Mouse (Mus musculus): ENCODE data around the gene Dag1. TPM values are rescaled to one million over a fixed set of nuclear protein-coding genes. Genes with fewer than 3 reads are reported as not detected.
"Not testable (repeated sequence)": the region's sequence is repeated elsewhere in the genome, so short reads cannot be mapped to it uniquely, and the experiment has no call there.

The Dag1 gene
- total RNA-seq, 2 experiments from 2014 or later: 362 to 379 TPM

- DNase-seq: peak; percentile 29
- intact Hi-C loops (cut with DNase I): no loop called here
Observed at GRCm38 (mm10) chr9:108196920-108197677, 66.7 kb downstream of the Dag1 start.

DNA sequence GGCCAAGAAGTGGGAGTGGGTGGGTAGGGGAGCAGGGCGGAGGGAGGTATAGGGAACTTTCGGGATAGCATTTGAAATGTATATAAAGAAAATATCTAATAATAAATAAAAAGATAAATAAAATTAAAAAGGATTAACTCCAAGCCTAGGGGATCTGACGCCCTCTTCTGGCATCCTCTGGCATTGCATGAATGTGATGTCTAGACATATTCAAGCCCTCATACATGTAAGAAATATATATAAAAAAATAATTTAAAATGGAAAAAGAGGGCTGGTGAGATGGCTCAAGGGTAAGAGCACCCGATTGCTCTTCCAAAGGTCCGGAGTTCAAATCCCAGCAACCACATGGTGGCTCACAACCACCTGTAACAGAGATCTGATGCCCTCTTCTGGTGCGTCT lies 67.5 kb downstream of the Dag1 start:
- intact Hi-C loops (cut with DNase I); DNase-seq: not testable (repeated sequence)

DNA sequence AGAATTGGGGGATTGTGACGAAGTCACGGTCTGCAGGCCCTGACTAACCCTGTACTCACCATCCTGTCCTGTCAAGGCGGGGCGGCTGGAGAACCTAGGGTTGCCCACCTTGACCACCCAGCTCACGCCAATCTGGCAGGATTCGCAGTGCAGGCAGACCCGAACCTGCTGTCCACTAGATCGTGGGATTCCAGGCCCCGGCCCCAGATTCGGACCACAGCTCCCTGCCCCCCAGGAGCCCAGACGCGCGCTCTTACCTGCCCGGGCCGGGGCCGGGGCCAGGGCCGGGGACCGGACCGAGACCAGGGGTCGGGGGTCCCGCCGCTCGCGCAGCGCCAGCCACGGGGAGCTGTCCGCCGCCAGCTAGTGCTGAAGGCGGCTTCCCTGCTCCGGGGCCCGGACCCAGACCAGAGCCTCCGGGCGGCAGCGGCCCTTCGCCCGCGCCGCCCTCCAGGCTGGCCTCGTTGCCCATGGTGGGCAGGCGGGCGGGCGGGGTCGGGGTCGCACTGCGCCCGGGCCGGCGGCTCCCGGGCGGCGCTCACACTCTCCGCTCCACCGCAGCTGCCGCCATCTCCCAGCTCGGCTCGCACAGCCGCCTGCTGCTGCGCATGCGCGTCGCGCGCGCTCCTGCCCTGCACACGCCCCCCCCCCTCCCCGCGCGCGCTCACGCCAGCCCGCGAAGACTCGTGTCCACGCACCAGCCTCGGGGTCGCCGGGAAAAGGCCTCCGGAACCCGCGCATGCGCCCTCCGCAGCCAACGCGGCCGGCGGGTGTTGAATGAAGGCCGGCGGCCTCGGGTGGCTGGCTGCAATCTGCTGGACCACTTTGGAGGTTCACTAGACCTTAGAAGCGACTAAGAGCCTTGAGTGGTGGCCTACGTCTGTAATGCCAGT lies 73.7 kb downstream of the Dag1 start, which contains the start of gene Bsn:
TSS of gene Bsn (minus strand) at position 598 of the 893 bp plus-strand sequence.
- intact Hi-C loops (cut with DNase I): loop anchor here (10.0 kb wide), 1 partner anchor 265 kb away; the partner anchor contains the start of gene Actl11
- peak; percentile 73 to 80 for DNase-seq

DNA sequence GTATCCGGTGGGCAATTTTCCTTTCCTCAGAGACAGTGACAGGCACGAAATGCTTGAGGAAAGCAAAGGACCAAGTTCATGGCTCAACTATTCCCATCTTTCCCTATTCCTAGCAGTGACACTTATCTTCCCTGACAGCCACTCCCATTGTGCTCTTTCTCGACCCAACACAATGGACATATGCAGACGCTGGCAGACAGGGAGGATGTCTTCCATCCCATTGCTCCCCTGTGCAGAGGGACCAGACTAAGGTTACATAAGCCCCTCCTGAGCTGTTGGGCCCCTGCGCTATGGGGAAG lies 74.3 kb downstream of the Dag1 start:
- intact Hi-C loops (cut with DNase I): loop anchor here (10.0 kb wide), 1 partner anchor 265 kb away; the partner anchor contains the start of gene Actl11

GRCm38 (mm10) chr9:108189023-108189422 lies 74.7 kb downstream of the Dag1 start:
- DNase-seq: no peak
- intact Hi-C loops (cut with DNase I): loop anchor here (10.0 kb wide), 1 partner anchor 264 kb away; the partner anchor contains the start of gene Actl11

More for the DNA sequence above, 74.3 kb downstream of the Dag1 start:
- no peak for DNase-seq

GRCm38 (mm10) chr9:108188511-108188910 lies 75.2 kb downstream of the Dag1 start:
- intact Hi-C loops (cut with DNase I): loop anchor here (10.0 kb wide), 1 partner anchor 264 kb away; the partner anchor contains the start of gene Actl11
- DNase-seq: no peak

DNA sequence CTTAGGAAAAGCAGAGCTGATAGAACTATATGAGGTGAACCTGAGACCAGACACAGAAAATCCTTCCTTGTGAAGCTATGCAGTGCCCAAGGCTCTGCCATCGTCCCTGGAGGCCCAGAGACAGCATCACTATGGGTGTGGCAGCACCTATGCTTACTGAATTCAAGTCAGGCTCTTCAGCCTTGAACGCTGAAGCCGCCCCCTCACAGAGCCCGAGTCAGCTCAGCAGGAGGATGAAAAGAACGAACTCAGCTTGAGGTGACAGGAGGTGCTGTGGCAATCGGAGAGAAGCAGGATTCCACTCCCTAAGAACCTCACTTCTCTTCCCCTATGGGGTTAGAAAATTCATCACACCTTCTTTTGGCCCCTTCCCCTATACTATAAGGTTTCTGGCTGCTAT lies 76.1 kb downstream of the Dag1 start:
- no peak for DNase-seq
- intact Hi-C loops (cut with DNase I): loop anchor here (10.0 kb wide), 1 partner anchor 263 kb away; the partner anchor contains the start of gene Actl11

GRCm38 (mm10) chr9:108185786-108186185 lies 78.0 kb downstream of the Dag1 start:
- intact Hi-C loops (cut with DNase I): loop anchor here (10.0 kb wide), 1 partner anchor 261 kb away; the partner anchor contains the start of gene Actl11
- DNase-seq: no peak

- intact Hi-C loops (cut with DNase I): loop anchor here (10.0 kb wide), 1 partner anchor 259 kb away; the partner anchor contains the start of gene Actl11
- DNase-seq: no peak
Observed at GRCm38 (mm10) chr9:108183531-108183994, 80.2 kb downstream of the Dag1 start.

DNA sequence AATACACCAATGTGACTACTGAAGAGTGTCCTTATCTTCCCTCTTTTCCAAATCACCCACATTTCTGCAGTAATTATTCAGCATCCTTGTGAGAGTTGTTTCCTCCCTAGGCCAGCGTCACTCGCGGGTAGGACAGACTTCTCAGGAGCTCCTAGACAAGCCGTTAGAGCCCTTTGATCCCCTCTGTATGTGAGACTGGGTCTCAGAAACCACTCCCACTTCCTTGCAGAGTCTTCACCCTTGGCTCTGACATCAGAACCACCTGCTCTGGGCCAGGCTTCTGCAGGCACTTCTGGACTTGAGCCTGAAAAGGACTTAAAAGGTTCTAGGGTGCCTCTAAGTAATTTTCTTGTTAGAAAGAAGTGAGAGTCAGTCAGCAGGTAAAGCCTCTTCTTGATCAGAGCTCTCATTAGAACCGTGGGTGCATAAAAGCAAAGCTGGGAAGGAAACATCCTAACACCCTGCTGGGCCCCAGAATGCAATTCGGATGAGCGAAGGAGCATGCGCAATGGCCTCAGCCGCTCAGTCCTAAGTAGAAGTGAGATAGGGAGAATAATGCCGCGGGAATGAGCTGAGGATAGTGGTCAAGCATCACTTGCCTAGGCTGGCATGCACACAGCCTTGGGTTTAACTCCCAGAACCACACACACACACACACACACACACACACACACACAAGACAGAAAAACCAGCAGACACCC lies 80.8 kb downstream of the Dag1 start:
- intact Hi-C loops (cut with DNase I): loop anchor here (10.0 kb wide), 1 partner anchor 258 kb away; the partner anchor contains the start of gene Actl11
- no peak for DNase-seq

DNA sequence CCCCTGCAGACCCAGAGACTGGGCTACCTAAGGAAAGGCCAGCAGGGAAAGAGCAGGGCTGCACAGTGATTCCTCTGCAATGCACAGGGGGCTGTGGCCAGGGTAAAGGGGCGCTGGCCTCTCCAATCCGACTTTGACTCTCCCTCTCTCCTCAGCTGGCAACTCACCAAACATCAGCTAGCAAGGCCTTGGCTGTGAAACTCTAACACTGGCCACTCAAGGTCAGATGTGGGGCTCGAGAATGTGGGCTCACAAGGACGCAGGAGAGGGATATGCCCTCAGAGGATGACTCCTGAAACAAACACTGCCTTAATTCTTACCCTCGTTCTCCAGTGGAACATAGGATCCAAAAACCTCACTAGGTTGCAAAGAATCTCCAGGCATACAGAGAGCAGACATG lies 85.4 kb downstream of the Dag1 start:
- intact Hi-C loops (cut with DNase I): no loop called here

GRCm38 (mm10) chr9:108175116-108175838 lies 88.5 kb downstream of the Dag1 start:
- no peak for DNase-seq
- intact Hi-C loops (cut with DNase I): no loop called here

More for the DNA sequence above, 85.4 kb downstream of the Dag1 start:
- no peak for DNase-seq

DNA sequence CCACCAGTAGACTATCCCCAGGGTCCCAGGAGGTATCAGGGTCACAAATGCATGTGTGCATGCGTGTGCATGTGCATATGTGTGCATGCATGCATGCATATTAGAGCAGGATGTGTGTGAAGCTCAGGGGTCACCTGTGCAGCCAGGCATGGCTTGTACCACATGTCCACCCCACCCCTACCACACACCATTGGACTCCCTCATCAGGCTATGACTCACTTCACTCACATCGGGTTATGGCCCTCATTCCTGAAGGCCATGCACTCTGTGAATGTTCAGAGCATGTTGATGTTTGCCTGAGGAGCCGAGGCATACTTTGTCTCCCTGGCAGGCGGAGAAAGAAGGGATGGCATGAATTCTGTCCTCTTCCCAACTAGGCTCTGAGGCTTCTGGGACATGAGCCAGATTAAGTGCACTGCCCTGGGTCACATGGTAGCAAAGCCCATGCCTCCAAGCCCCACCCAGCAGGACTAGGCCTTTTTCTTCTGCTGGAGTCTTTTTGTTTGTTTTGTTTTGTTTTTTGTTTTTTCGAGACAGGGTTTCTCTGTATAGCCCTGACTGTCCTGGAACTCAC lies 90.9 kb downstream of the Dag1 start:
- DNase-seq: no peak
- intact Hi-C loops (cut with DNase I): no loop called here

DNA sequence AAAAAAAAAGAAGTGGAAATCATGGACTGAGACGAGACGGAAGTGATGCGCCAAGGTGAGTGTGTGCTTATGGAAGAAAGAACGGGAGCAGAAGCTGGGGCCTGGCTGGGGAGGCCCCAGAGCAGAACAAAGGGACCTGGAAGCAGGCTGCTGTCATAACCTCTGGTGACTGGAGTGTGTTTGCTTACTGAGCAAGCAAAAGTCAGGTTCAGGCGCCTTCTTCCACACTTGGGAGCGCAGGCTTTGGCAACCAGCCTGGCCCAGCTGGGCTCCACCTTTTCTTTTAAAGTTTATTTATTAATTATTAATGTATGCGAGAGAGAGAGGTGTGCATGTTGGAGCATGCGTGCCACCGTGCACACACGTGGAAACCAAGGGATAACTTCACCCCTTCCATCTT lies 94.0 kb downstream of the Dag1 start:
- no peak for DNase-seq
- intact Hi-C loops (cut with DNase I): no loop called here

- intact Hi-C loops (cut with DNase I): no loop called here
- no peak for DNase-seq
Observed at GRCm38 (mm10) chr9:108165143-108165542, 98.6 kb downstream of the Dag1 start.

DNA sequence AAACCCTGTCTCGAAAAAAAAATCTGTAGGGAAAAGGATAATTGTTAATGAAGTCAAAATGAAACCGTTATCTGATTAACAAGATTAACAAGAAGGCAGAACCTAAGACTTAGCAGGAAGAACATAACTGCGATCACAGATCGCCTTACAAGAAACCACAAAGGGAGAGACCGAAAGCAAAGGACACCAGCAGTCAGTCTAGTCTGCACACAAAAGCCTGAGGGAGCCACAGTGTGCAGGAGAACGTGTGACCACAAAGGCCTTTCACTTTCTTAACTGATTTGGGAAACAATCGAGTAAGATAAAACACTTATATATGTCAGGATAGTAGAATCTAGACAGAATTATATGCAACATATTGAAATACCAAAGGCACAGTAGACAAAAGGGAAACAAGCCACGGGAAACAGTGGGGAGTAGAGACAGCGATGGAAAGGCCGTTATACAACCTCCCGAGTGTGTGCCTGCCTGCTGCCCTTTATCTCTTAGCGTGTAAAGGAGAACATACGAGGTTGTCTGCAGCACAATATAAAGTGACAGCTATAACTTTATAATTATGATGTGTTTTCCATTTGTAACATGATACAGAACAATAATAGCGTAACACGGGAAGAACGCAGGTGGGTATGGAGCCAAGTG lies 100.0 kb downstream of the Dag1 start:
- intact Hi-C loops (cut with DNase I): no loop called here

GRCm38 (mm10) chr9:108157891-108158290 lies 105.9 kb downstream of the Dag1 start:
- intact Hi-C loops (cut with DNase I): no loop called here
- DNase-seq: no peak

More for the DNA sequence above, 100.0 kb downstream of the Dag1 start:
- DNase-seq: no peak

- intact Hi-C loops (cut with DNase I): no loop called here
- no peak for DNase-seq
Observed at GRCm38 (mm10) chr9:108157451-108157850, 106.3 kb downstream of the Dag1 start.

- DNase-seq: no peak
- intact Hi-C loops (cut with DNase I): no loop called here
Observed at GRCm38 (mm10) chr9:108156786-108157185, 107.0 kb downstream of the Dag1 start.
